Mouse (Mus musculus) heart, embryonic 14.5 days (tissue): ENCODE data around the gene Tnfrsf9. TPM values are rescaled to one million over a fixed set of nuclear protein-coding genes. Genes with fewer than 3 reads are reported as not detected.
"Not testable (repeated sequence)": the region's sequence is repeated elsewhere in the genome, so short reads cannot be mapped to it uniquely, and the experiment has no call there.

Experiments
- ATAC-seq: fragments of 200-750 bp; cut with Nextera tagmentation; 2 replicates; pipeline ENCODE4 v1.8.0; 2017; ENCODE audit warnings: low read depth, moderate TSS enrichment; ENCODE audit not compliant: insufficient number of reproducible peaks, insufficient read depth, low FRiP score
- H3K27ac ChIP-seq, 2 experiments: fragments of 200-500 bp in 1 of 2; fragments of 300-500 bp in 1 of 2; sonication (generic) in 1 of 2; replicated peaks in 1 of 2; 2 replicates each; pipeline ENCODE4 v1.5.1; 2012 to 2014; ENCODE audit warnings: low read depth in 2 of 2, low read length in 2 of 2, control low read depth in 1 of 2, mild to moderate bottlenecking in 1 of 2, mixed read lengths in 1 of 2; ENCODE audit not compliant: control insufficient read depth in 1 of 2, insufficient read depth in 1 of 2
- H3K27me3 ChIP-seq: fragments of 300-500 bp; sonication (generic); 2 replicates; pipeline ENCODE4 v1.6.1; 2014; ENCODE audit warnings: mild to moderate bottlenecking, low read length, control low read depth; ENCODE audit not compliant: control insufficient read depth, insufficient read depth
- H3K36me3 ChIP-seq: fragments of 300-500 bp; sonication (generic); 2 replicates; pipeline ENCODE4 v1.6.1; 2014; ENCODE audit warnings: mild to moderate bottlenecking, control low read depth, low read length, mixed read lengths; ENCODE audit not compliant: control insufficient read depth, insufficient read depth
- H3K4me1 ChIP-seq, 2 experiments: fragments of 200-500 bp in 1 of 2; fragments of 300-500 bp in 1 of 2; sonication (generic) in 1 of 2; 2 replicates each; pipeline ENCODE4 v1.6.1; 2012 to 2014; ENCODE audit warnings: low read length in 2 of 2, control low read depth in 1 of 2, mixed read lengths in 1 of 2; ENCODE audit not compliant: control insufficient read depth in 2 of 2, insufficient read depth in 2 of 2
- H3K4me2 ChIP-seq: fragments of 300-500 bp; sonication (generic); 2 replicates; pipeline ENCODE4 v1.6.1; 2014; ENCODE audit warnings: mild to moderate bottlenecking, low read length
- H3K4me3 ChIP-seq, 2 experiments: fragments of 200-500 bp in 1 of 2; fragments of 300-500 bp in 1 of 2; sonication (generic) in 1 of 2; 2 replicates each; pipeline ENCODE4 v1.5.1; 2012 to 2014; ENCODE audit warnings: low read length in 2 of 2, mild to moderate bottlenecking in 2 of 2, control low read depth in 1 of 2, low read depth in 1 of 2, moderate library complexity in 1 of 2; ENCODE audit not compliant: control insufficient read depth in 1 of 2, insufficient read depth in 1 of 2
- H3K9ac ChIP-seq: fragments of 300-500 bp; sonication (generic); 2 replicates; pipeline ENCODE4 v1.6.1; 2014; ENCODE audit warnings: mild to moderate bottlenecking, low read length
- H3K9me3 ChIP-seq: fragments of 300-500 bp; sonication (generic); 2 replicates; pipeline ENCODE4 v1.6.1; 2016; ENCODE audit warnings: low read length, control low read depth; ENCODE audit not compliant: control insufficient read depth
- WGBS: fragments of 180-500 bp; shearing (Covaris S2); extraction: QIAGEN DNeasy Blood & Tissue Kit; methylation state at CpG from one replicate; pipeline ENCODE4 v1.1.7; 2014; 5-methylcytosine and 5-hydroxymethylcytosine counted together
- polyA plus RNA-seq: library from polyadenylated mRNA; unstranded; fragments of >200 nt; fragmentation: Nextera tagmentation; extraction: Ambion mirVana; gene quantifications from 2 replicates; pipeline ENCODE4 v1.2.1, GENCODE M21; 2014

Gene Tnfrsf9
- polyA plus RNA-seq, 1 experiment from 2014 or later, result 1.8 TPM

- H3K27ac ChIP-seq, result no peak overlapping the region
- H3K4me1 ChIP-seq, result peaks cover 7 to 9% of the 10 kb centered on the region in 2 experiments
- H3K27me3 ChIP-seq, result no peaks in the 10 kb centered on the region
- H3K4me3 ChIP-seq, result no peak overlapping the region
- H3K9me3 ChIP-seq, result no peaks in the 10 kb centered on the region
- WGBS, result 85% methylated on average over 8 of the region's 8 CpGs
- no peak overlapping the region for H3K4me2 ChIP-seq
- H3K36me3 ChIP-seq, result peaks cover 51% of the 10 kb centered on the region
- no peak overlapping the region for H3K9ac ChIP-seq
- ATAC-seq, result no peak
Measured at GRCm38 (mm10) chr4:150907099-150907498, 7.3 kb upstream of the Tnfrsf9 start.

- not testable (repeated sequence) for H3K27ac ChIP-seq, H3K4me3 ChIP-seq, H3K27me3 ChIP-seq, H3K9me3 ChIP-seq, H3K9ac ChIP-seq, ATAC-seq
- Histone ChIP-seq H3K4me2 (peak overlapping the region; percentile 84), H3K36me3 (peaks cover 37% of the 10 kb centered on the region), H3K4me1 (peaks cover 5 to 14% of the 10 kb centered on the region in 2 experiments)
- WGBS, result 74% methylated on average over 5 of the region's 5 CpGs
Measured at GRCm38 (mm10) chr4:150908512-150908911, 5.8 kb upstream of the Tnfrsf9 start.

GRCm38 (mm10) chr4:150909451-150910156 is 4.8 kb upstream of the Tnfrsf9 start:
- Histone ChIP-seq H3K4me2 (peak overlapping the region; percentile 84), H3K9me3 (no peaks in the 10 kb centered on the region), H3K4me1 (peaks cover 8 to 16% of the 10 kb centered on the region in 2 experiments), H3K27ac (peak overlapping the region; percentile 84 to 88), H3K36me3 (peaks cover 28% of the 10 kb centered on the region), H3K4me3 (peak overlapping the region; percentile 85 to 94), H3K9ac (peak overlapping the region; percentile 96), H3K27me3 (no peaks in the 10 kb centered on the region)
- ATAC-seq, result peak; percentile 90
- under 1% methylated on average over 56 of the region's 56 CpGs for WGBS

- Histone ChIP-seq H3K4me2 (peak overlapping the region; percentile 84), H3K9ac (peak overlapping the region; percentile 47; the same call in 1 of the 2 replicates), H3K36me3 (peaks cover 23% of the 10 kb centered on the region), H3K27ac (peak overlapping the region; percentile 58 to 62), H3K9me3 (no peaks in the 10 kb centered on the region), H3K27me3 (no peaks in the 10 kb centered on the region), H3K4me3 (peak overlapping the region in 1 of 2 experiments; percentile 22; a peak in 1 of 4 replicates), H3K4me1 (peaks cover 12 to 22% of the 10 kb centered on the region in 2 experiments)
- WGBS, result 86% methylated on average over 19 of the region's 19 CpGs
- no peak for ATAC-seq
Measured at GRCm38 (mm10) chr4:150910164-150910951, 4.0 kb upstream of the Tnfrsf9 start.

- peak overlapping the region; percentile 84 to 88; a peak in 3 of 4 replicates for H3K27ac ChIP-seq
- ATAC-seq, result no peak
- H3K9me3 ChIP-seq, result no peaks in the 10 kb centered on the region
- H3K27me3 ChIP-seq, result no peaks in the 10 kb centered on the region
- H3K4me1 ChIP-seq, result peaks cover 17 to 25% of the 10 kb centered on the region in 2 experiments
- H3K36me3 ChIP-seq, result no peaks in the 10 kb centered on the region
- H3K4me2 ChIP-seq, result peak overlapping the region; percentile 89
- WGBS, result 17% methylated on average over 12 of the region's 12 CpGs
- peak overlapping the region; percentile 64 to 83 for H3K4me3 ChIP-seq
- H3K9ac ChIP-seq, result peak overlapping the region; percentile 86
Measured at GRCm38 (mm10) chr4:150913743-150914142, 619 bp upstream of the Tnfrsf9 start.

GRCm38 (mm10) chr4:150915181-150915906 is 982 bp downstream of the Tnfrsf9 start:
- Histone ChIP-seq H3K4me3 (peak overlapping the region; percentile 64 to 83; a peak in 3 of 4 replicates), H3K9ac (peak overlapping the region; percentile 86), H3K27me3 (no peaks in the 10 kb centered on the region), H3K4me2 (peak overlapping the region; percentile 89), H3K9me3 (no peaks in the 10 kb centered on the region), H3K36me3 (no peaks in the 10 kb centered on the region), H3K27ac (peak overlapping the region; percentile 84 to 88), H3K4me1 (peaks cover 11 to 17% of the 10 kb centered on the region in 2 experiments)
- WGBS, result 46% methylated on average over 10 of the region's 10 CpGs
- ATAC-seq, result no peak

- no peak overlapping the region for H3K4me2 ChIP-seq
- H3K4me3 ChIP-seq, result no peak overlapping the region
- no peak overlapping the region for H3K9ac ChIP-seq
- no peak overlapping the region for H3K27ac ChIP-seq
- no peaks in the 10 kb centered on the region for H3K27me3 ChIP-seq
- 47% methylated on average over 8 of the region's 8 CpGs for WGBS
- ATAC-seq, result no peak
- no peaks in the 10 kb centered on the region for H3K36me3 ChIP-seq
- no peaks in the 10 kb centered on the region for H3K9me3 ChIP-seq
- peaks cover 11 to 15% of the 10 kb centered on the region in 2 experiments for H3K4me1 ChIP-seq
Measured at GRCm38 (mm10) chr4:150917336-150918027, 3.1 kb downstream of the Tnfrsf9 start.
